Mouse (Mus musculus) liver, postnatal 0 days (tissue): ENCODE results near the gene C1ql3.

Experiments
- CTCF ChIP-seq: sonication (generic); IDR thresholded peaks from 2 replicates; pipeline ENCODE4 v1.5.1; 2016; ENCODE audit warnings: antibody characterized with exemption, low read depth
- EP300 ChIP-seq: IDR thresholded peaks from 2 replicates; pipeline ENCODE4 v1.6.1; 2016; ENCODE audit warnings: antibody characterized with exemption, low read depth, mild to moderate bottlenecking

DNA sequence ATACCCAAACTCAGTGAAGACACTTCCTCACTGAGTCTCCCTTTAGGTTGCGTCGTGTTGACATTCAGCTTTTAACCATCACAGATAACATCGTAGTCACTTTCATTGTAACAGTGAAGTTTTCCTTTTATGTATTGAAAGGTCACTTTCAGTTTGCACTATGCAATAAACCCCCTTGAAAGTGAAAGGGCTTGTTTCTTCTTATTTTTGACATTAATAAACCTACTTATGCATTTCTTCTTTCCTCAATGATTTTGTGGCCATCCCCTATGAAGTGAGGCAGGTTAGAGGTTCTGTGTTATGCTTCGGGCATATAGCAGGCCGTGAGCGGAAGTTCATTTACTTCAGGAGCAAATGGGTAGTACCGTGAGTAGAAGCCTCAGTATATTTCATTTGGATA, 34.2 kb downstream of the C1ql3 start:
- TF ChIP-seq CTCF (no peak), EP300 (no peak)
